Mouse (Mus musculus) right cerebral cortex, adult 18-20 months (tissue): ENCODE results near the gene Lif.

Source experiments
- DNase-seq: peaks from one replicate; pipeline ENCODE4 v3.0.0; 2022; ENCODE audit warnings: mixed read lengths

Lif gene

GRCm38 (mm10) chr11:4264066-4264465 lies 6.7 kb downstream of the Lif start:
- no peak for DNase-seq

GRCm38 (mm10) chr11:4266271-4267201 lies 9.2 kb downstream of the Lif start:
- no peak for DNase-seq

- no peak for DNase-seq
Observed at GRCm38 (mm10) chr11:4267202-4267578, 9.8 kb downstream of the Lif start.

- DNase-seq: no peak
Observed at GRCm38 (mm10) chr11:4268500-4268899, 11.1 kb downstream of the Lif start.

- no peak for DNase-seq
Observed at GRCm38 (mm10) chr11:4270744-4271459, 13.5 kb downstream of the Lif start.

- no peak for DNase-seq
Observed at GRCm38 (mm10) chr11:4271544-4271943, 14.2 kb downstream of the Lif start.

GRCm38 (mm10) chr11:4276411-4276861 lies 19.1 kb downstream of the Lif start:
- no peak for DNase-seq

- DNase-seq: no peak
Observed at GRCm38 (mm10) chr11:4279909-4280308, 22.6 kb downstream of the Lif start.

- no peak for DNase-seq
Observed at GRCm38 (mm10) chr11:4281852-4282251, 24.5 kb downstream of the Lif start.

GRCm38 (mm10) chr11:4283627-4284026 lies 26.3 kb downstream of the Lif start:
- DNase-seq: no peak

- no peak for DNase-seq
Observed at GRCm38 (mm10) chr11:4289280-4289679, 31.9 kb downstream of the Lif start.

GRCm38 (mm10) chr11:4291639-4292038 lies 34.3 kb downstream of the Lif start:
- peak; percentile 56 for DNase-seq

- DNase-seq: no peak
Observed at GRCm38 (mm10) chr11:4292224-4292887, 35.0 kb downstream of the Lif start.

GRCm38 (mm10) chr11:4292888-4293247 lies 35.5 kb downstream of the Lif start:
- DNase-seq: no peak

- DNase-seq: no peak
Observed at GRCm38 (mm10) chr11:4293481-4293880, 36.1 kb downstream of the Lif start.

GRCm38 (mm10) chr11:4294047-4294446 lies 36.7 kb downstream of the Lif start:
- DNase-seq: no peak

GRCm38 (mm10) chr11:4294495-4295351 lies 37.4 kb downstream of the Lif start:
- DNase-seq: peak; percentile 32

- peak; percentile 8 for DNase-seq
Observed at GRCm38 (mm10) chr11:4296610-4297275, 39.4 kb downstream of the Lif start.

GRCm38 (mm10) chr11:4297753-4298152 lies 40.4 kb downstream of the Lif start:
- no peak for DNase-seq

- DNase-seq: no peak
Observed at GRCm38 (mm10) chr11:4298615-4299014, 41.3 kb downstream of the Lif start.

GRCm38 (mm10) chr11:4299191-4299590 lies 41.8 kb downstream of the Lif start:
- no peak for DNase-seq
